Mouse (Mus musculus) olfactory bulb, adult 2 months (tissue): ENCODE data around the gene Perm1.

Experiments
- CTCF ChIP-seq: fragments of 200-500 bp; IDR thresholded peaks from 2 replicates; pipeline ENCODE4 v1.5.1; 2012; ENCODE audit warnings: low read depth, mild to moderate bottlenecking, low read length, moderate library complexity; ENCODE audit not compliant: insufficient read depth
- POLR2A ChIP-seq: fragments of 200-500 bp; IDR thresholded peaks from 2 replicates; pipeline ENCODE4 v1.6.1; 2012; ENCODE audit warnings: mild to moderate bottlenecking, low read depth, low read length, moderate library complexity; ENCODE audit not compliant: insufficient read depth

DNA sequence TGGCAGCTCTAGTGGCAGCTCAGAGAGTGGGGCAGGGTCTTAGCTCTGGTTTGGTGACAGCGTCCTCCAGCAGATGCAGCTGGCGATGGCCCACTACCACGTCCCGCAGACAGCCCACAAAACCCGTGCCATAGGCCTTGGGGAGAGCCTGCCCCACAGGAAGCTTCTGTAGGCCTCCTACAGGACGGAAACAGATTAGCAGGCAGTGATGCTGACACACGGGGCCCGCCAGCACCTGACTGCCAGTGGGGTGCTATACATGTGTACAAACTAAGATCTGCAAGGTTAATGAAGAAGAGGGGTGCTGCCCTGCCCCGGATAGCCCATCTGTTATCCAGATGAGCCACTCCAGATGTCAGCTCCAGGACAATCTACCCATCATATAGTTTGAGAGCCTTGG, 49.2 kb upstream of the Perm1 start:
- TF ChIP-seq CTCF (no peak), POLR2A (no peak)
